Mouse (Mus musculus) 3T3-L1 (cell line): Measurements from ENCODE around the gene Lnx2.

Experiments
- DNase-seq: peaks from one replicate; pipeline ENCODE4 v3.0.0-alpha.2; 2015; ENCODE audit warnings: low read depth, low spot score

Lnx2 gene

GRCm38 (mm10) chr5:147077305-147078034 lies 1.1 kb upstream of the Lnx2 start:
- peak; percentile 87 for DNase-seq

GRCm38 (mm10) chr5:147076799-147077165 lies 396 bp upstream of the Lnx2 start, which contains the start of gene Polr1d:
Polr1d (plus strand) TSS chr5:147077050.
- no peak for DNase-seq

GRCm38 (mm10) chr5:147075103-147076025 lies 1.0 kb downstream of the Lnx2 start:
- DNase-seq, result peak; percentile 52

GRCm38 (mm10) chr5:147073805-147074204 lies 2.6 kb downstream of the Lnx2 start:
- DNase-seq, result no peak

- no peak for DNase-seq
Measured at GRCm38 (mm10) chr5:147071886-147072285, 4.5 kb downstream of the Lnx2 start.

- DNase-seq, result no peak
Measured at GRCm38 (mm10) chr5:147070791-147071516, 5.4 kb downstream of the Lnx2 start.

GRCm38 (mm10) chr5:147068876-147069275 lies 7.5 kb downstream of the Lnx2 start:
- DNase-seq, result no peak

- no peak for DNase-seq
Measured at GRCm38 (mm10) chr5:147066965-147067364, 9.4 kb downstream of the Lnx2 start.

- DNase-seq, result no peak
Measured at GRCm38 (mm10) chr5:147066129-147066528, 10.3 kb downstream of the Lnx2 start.

GRCm38 (mm10) chr5:147063215-147063661 lies 13.1 kb downstream of the Lnx2 start:
- peak; percentile 71 for DNase-seq

- DNase-seq, result no peak
Measured at GRCm38 (mm10) chr5:147060024-147060423, 16.4 kb downstream of the Lnx2 start.

GRCm38 (mm10) chr5:147059319-147059718 lies 17.1 kb downstream of the Lnx2 start:
- DNase-seq, result no peak

- no peak for DNase-seq
Measured at GRCm38 (mm10) chr5:147058661-147059060, 17.7 kb downstream of the Lnx2 start.

GRCm38 (mm10) chr5:147057626-147058414 lies 18.6 kb downstream of the Lnx2 start:
- DNase-seq, result peak; percentile 87

- DNase-seq, result no peak
Measured at GRCm38 (mm10) chr5:147056712-147057290, 19.6 kb downstream of the Lnx2 start.

GRCm38 (mm10) chr5:147055572-147056245 lies 20.7 kb downstream of the Lnx2 start:
- DNase-seq, result peak; percentile 70

GRCm38 (mm10) chr5:147054747-147055270 lies 21.6 kb downstream of the Lnx2 start:
- no peak for DNase-seq

- DNase-seq, result no peak
Measured at GRCm38 (mm10) chr5:147054328-147054727, 22.1 kb downstream of the Lnx2 start.

GRCm38 (mm10) chr5:147053481-147053880 lies 22.9 kb downstream of the Lnx2 start:
- DNase-seq, result no peak

GRCm38 (mm10) chr5:147053071-147053470 lies 23.3 kb downstream of the Lnx2 start:
- DNase-seq, result no peak
